15 mouse cellular contexts compared by ENCODE assay signal in the genomic region with DNA sequence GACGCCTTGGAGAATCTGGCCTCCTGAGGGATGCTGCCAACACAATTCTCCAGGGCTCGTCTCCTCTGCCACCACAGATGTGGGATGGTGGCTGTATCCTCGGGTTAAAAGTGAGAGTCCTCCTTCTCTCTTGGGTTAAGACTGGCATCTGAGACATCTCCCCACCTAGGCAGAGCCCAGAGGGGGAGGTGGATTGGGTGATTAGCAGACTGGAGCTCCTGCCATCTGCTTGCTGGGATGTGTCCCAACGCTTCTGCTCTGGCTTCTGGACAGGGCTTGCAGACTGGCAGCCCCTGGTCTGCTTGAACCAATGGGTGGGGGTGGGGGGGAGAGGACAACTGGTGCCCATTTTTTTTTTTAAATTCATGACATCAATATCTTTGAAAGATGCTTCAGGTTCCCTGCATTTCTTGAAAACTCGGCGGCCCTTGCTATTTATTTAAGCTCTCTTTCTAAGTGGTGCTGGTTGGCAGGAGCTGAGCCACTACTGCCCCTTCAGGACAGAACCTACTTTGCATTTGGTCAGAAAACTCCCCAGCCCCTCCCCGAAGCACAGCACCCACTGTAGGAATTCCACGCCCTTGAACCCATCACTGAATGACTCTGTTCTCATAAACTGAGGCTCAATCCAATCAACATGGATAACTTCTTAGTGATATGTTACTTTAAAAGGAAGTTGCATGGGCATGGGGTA. TPM values are rescaled to one million over a fixed set of nuclear protein-coding genes. Genes with fewer than 3 reads are reported as not detected.
DNase-seq lines count a peak whose midpoint lies in the region; TF ChIP-seq lines count a peak whose summit lies in the region.
"Had no signal": no experiment of that assay in that cellular context is flagged by ENCODE, and none has a peak within 500 bp of the region (broad histone marks: within the 10 kb centered on the region; RNA-seq: fewer than 3 reads in every experiment).

No protein-coding gene starts in this region.

- TF ChIP-seq POLR2A in brain, embryonic 14.5 days (IDR thresholded peaks at IDR 0.05; ENCODE audit: borderline replicate concordance, extremely low read depth, insufficient read depth, insufficient read length, poor library complexity, severe bottlenecking), result no peak
- TF ChIP-seq POLR2A in myocyte (IDR thresholded peaks at IDR 0.05; ENCODE audit: insufficient read length, low read depth), result no peak

- H3K4me3 ChIP-seq in gastrocnemius, adult 2 months, result peak overlapping the region; percentile 11
- H3K4me3 ChIP-seq in left cerebral cortex, adult 2 months, result no peak overlapping the region
- H3K4me3 ChIP-seq in myocyte, result peak overlapping the region; percentile 78
- H3K4me3 ChIP-seq: erythroblast, embryonic 14.5 days; hindbrain, embryonic 12.5 days; kidney, embryonic 15.5 days; limb, embryonic 15.5 days; midbrain, embryonic 13.5 days had no signal

- peak; percentile 62 for DNase-seq in gastrocnemius, adult 2 months
- DNase-seq in gastrocnemius, postnatal 4 days (ENCODE audit: low spot score in 2 of 2), result no peak
- DNase-seq in left cerebral cortex, adult 2 months (ENCODE audit: extremely low spot score in 1 of 2, low spot score in 2 of 2), result no peak
- DNase-seq in left cerebral cortex, postnatal 14 days (ENCODE audit: low spot score in 2 of 2), result no peak
- no peak for DNase-seq in brain, embryonic 14.5 days (ENCODE audit: low read depth)
- no peak for DNase-seq in kidney, adult 9 months
- DNase-seq: adrenal gland, postnatal 10 days; lung, postnatal 10 days; thymus, postnatal 14 days had no signal

- peaks cover 24% of the 10 kb centered on the region for H3K79me2 ChIP-seq in myocyte (ENCODE audit: control insufficient read depth, insufficient read depth)

- peak overlapping the region; percentile 97 for H3K27ac ChIP-seq in gastrocnemius, adult 2 months
- no peak overlapping the region for H3K27ac ChIP-seq in left cerebral cortex, adult 2 months
- H3K27ac ChIP-seq: hindbrain, embryonic 12.5 days; kidney, embryonic 15.5 days; limb, embryonic 15.5 days; midbrain, embryonic 13.5 days had no signal

- H3ac ChIP-seq in myocyte (ENCODE audit: control insufficient read depth, insufficient read length), result no peak overlapping the region

- H3K4me2 ChIP-seq in myocyte (ENCODE audit: low read depth), result peak overlapping the region; percentile 97
- H3K4me2 ChIP-seq: hindbrain, embryonic 12.5 days; kidney, embryonic 15.5 days; limb, embryonic 15.5 days; midbrain, embryonic 13.5 days had no signal

- TF ChIP-seq CTCF in gastrocnemius, adult 2 months (IDR thresholded peaks at IDR 0.05), result peak; percentile 42
- TF ChIP-seq CTCF in left cerebral cortex, adult 2 months (IDR thresholded peaks at IDR 0.05), result peak; percentile 32
- peak; percentile 18; the same call in 1 of the 2 replicates for TF ChIP-seq CTCF in brain, embryonic 14.5 days (IDR thresholded peaks at IDR 0.05; ENCODE audit: borderline replicate concordance, extremely low read depth, insufficient read depth, insufficient read length)

- intact Hi-C loops in gastrocnemius, adult 2 months (cut with DNase I), result loop anchor here (5.0 to 10.0 kb wide), 6 partner anchors 86 to 1104 kb away; a partner anchor contains a TSS
- intact Hi-C loops in left cerebral cortex, adult 2 months (cut with DNase I), result loop anchor here (2.0 to 10.0 kb wide), 5 partner anchors 69 to 774 kb away; no protein-coding TSS in a partner anchor
- intact Hi-C loops in left cerebral cortex, postnatal 14 days (cut with DNase I), result loop anchor here (5.0 to 10.0 kb wide), 2 partner anchors 154 to 276 kb away; no protein-coding TSS in a partner anchor

- no peaks in the 10 kb centered on the region for H3K27me3 ChIP-seq in myocyte (ENCODE audit: control insufficient read depth, insufficient read depth, insufficient read length)

- H3K36me3 ChIP-seq in myocyte (ENCODE audit: control insufficient read depth, insufficient read depth), result no peaks in the 10 kb centered on the region
- H3K36me3 ChIP-seq: hindbrain, embryonic 12.5 days; kidney, embryonic 15.5 days; limb, embryonic 15.5 days; midbrain, embryonic 13.5 days had no signal

TF ChIP-seq in myocyte, 11 proteins besides CTCF, POLR2A, EP300 and RAD21:
- TF ChIP-seq TCF3 (IDR thresholded peaks at IDR 0.05; ENCODE audit: insufficient read length, low read depth), result no peak
- no peak for TF ChIP-seq TCF12 (IDR thresholded peaks at IDR 0.05; ENCODE audit: insufficient read depth, poor library complexity, severe bottlenecking)
- TF ChIP-seq MAX (IDR thresholded peaks at IDR 0.05; ENCODE audit: low read depth), result no peak
- peak in 1 of 3 experiments; percentile 26 for TF ChIP-seq MYOD1 (IDR thresholded peaks at IDR 0.05; ENCODE audit: control insufficient read depth in 1 of 3, insufficient read length in 2 of 3, low read depth in 2 of 3)
- TF ChIP-seq SRF (IDR thresholded peaks at IDR 0.05; ENCODE audit: control insufficient read depth, insufficient read length, low read depth), result no peak
- TF ChIP-seq CEBPB (IDR thresholded peaks at IDR 0.05; ENCODE audit: insufficient read depth, poor library complexity, severe bottlenecking), result no peak
- no peak for TF ChIP-seq E2F4 (IDR thresholded peaks at IDR 0.05; ENCODE audit: insufficient read depth)
- peak in 1 of 3 experiments; percentile 42 for TF ChIP-seq MYOG (IDR thresholded peaks at IDR 0.05; ENCODE audit: control insufficient read depth in 1 of 3, insufficient read depth in 1 of 3, insufficient read length in 2 of 3, low read depth in 2 of 3)

RNA-seq across cellular contexts. Expression of a gene that starts 4.9 kb away (rescaled TPM):
- total RNA-seq in gastrocnemius, adult 2 months (2021), result 100 to 1,000 TPM in 1 of 2 experiments, 10 to 100 TPM in 1; 88.3 to 104 TPM
- 100 to 1,000 TPM; 136 to 141 TPM for total RNA-seq in gastrocnemius, postnatal 4 days (2021)
- total RNA-seq in left cerebral cortex, adult 2 months (2021), result 10 to 100 TPM; 69.9 to 74.8 TPM
- total RNA-seq in left cerebral cortex, postnatal 14 days (2021), result 100 to 1,000 TPM; 137 to 144 TPM
- polyA plus RNA-seq in brain, embryonic 14.5 days (2012; rRNA removed), result 34.4 and 58.5 TPM in 2 replicates
- polyA plus RNA-seq in myocyte (2012; fragmentation: generic; extraction: Trizol), result 56.6 TPM
- polyA plus RNA-seq: erythroblast, embryonic 14.5 days had no signal
